Mouse (Mus musculus): ENCODE measurements around the gene Kcnj12. TPM values are rescaled to one million over a fixed set of nuclear protein-coding genes. Genes with fewer than 3 reads are reported as not detected.

Kcnj12 gene
- 0.81 and 1.0 TPM in 2 replicates for polyA plus RNA-seq (2012; rRNA removed)

DNA sequence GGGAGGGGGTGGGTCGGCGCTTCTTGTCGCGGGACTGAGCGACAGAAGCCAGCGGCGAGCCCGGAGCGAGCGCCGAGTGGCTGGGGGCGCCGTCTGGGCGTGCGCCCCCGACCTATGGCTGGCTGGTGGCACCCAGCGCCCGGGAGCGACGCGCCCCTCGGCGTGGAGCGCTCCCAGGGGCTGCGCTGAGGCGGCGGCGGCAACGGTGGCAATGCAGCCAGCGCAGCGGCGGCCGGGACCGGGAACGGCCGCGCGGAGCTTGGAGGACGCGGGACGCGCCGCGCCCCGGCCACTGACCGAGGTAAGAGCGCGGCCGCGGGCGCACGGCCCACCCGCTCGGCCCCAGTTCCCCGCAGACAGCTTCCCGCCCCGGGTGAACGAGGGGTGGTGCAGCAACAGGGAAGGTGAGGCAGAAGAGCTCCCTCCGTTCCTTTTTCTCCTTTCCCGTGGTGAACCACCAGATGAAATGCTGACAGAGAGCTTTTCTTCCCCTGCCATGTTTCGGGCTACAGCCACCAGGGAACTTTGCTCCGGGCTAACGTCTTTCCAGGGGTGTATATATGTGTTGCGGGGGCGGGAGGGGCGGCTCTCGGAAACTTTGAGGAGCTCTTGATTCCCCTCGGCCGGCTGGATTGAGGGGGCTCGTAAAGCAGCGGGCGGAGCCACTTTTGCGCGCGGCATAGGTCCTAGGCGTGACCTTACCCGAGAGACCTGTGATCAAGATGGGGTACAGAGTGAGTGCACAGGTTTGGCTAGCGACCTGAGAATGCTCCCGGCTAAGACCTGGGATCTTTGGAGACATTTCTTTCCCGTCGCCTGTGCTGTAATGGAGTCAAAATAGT is at the start of gene Kcnj12:
TSS of gene Kcnj12 (plus strand) at position 15 of the 842 bp plus-strand sequence.
- H3K36me3 ChIP-seq (ENCODE audit: control insufficient read depth, insufficient read depth, low read length), result no peaks in the 10 kb centered on the region
- peaks cover 24% of the 10 kb centered on the region for H3K27me3 ChIP-seq (ENCODE audit: control insufficient read depth, insufficient read depth, low read length)
- 2% methylated on average over 80 of the region's 81 CpGs for WGBS
- no peak within 1 kb of the TSS for H3K27ac ChIP-seq (ENCODE audit: insufficient read depth, low read depth, low read length)
- peak within 1 kb of the TSS; percentile 49 for H3K4me3 ChIP-seq (ENCODE audit: low read depth, low read length)
- no peaks in the 10 kb centered on the region for H3K4me1 ChIP-seq (ENCODE audit: control insufficient read depth, insufficient read depth, insufficient read length, low read length)
- TF ChIP-seq CTCF (IDR thresholded peaks at IDR 0.05; ENCODE audit: extremely low read depth, insufficient read length, insufficient replicate concordance, low read depth, low read length) (no peak), POLR2A (IDR thresholded peaks at IDR 0.05; ENCODE audit: low read depth, low read length) (no peak)

GRCm38 (mm10) chr11:60975097-60975496 is 47.3 kb upstream of the Kcnj12 start:
- Histone ChIP-seq H3K27ac (ENCODE audit: insufficient read depth, low read depth, low read length) (no peak overlapping the region), H3K4me1 (ENCODE audit: control insufficient read depth, insufficient read depth, insufficient read length, low read length) (peaks cover 2% of the 10 kb centered on the region), H3K36me3 (ENCODE audit: control insufficient read depth, insufficient read depth, low read length) (no peaks in the 10 kb centered on the region), H3K4me3 (ENCODE audit: low read depth, low read length) (no peak overlapping the region), H3K27me3 (ENCODE audit: control insufficient read depth, insufficient read depth, low read length) (no peaks in the 10 kb centered on the region)
- TF ChIP-seq CTCF (IDR thresholded peaks at IDR 0.05; ENCODE audit: extremely low read depth, insufficient read length, insufficient replicate concordance, low read depth, low read length) (no peak), POLR2A (IDR thresholded peaks at IDR 0.05; ENCODE audit: low read depth, low read length) (no peak)
- WGBS, result 58% methylated on average over 11 of the region's 11 CpGs

- 81% methylated on average over 2 of the region's 2 CpGs for WGBS
- TF ChIP-seq POLR2A (IDR thresholded peaks at IDR 0.05; ENCODE audit: low read depth, low read length) (no peak), CTCF (IDR thresholded peaks at IDR 0.05; ENCODE audit: extremely low read depth, insufficient read length, insufficient replicate concordance, low read depth, low read length) (no peak)
- H3K27ac ChIP-seq (ENCODE audit: insufficient read depth, low read depth, low read length), result no peak overlapping the region
- no peaks in the 10 kb centered on the region for H3K27me3 ChIP-seq (ENCODE audit: control insufficient read depth, insufficient read depth, low read length)
- peaks cover 2% of the 10 kb centered on the region for H3K4me1 ChIP-seq (ENCODE audit: control insufficient read depth, insufficient read depth, insufficient read length, low read length)
- H3K4me3 ChIP-seq (ENCODE audit: low read depth, low read length), result no peak overlapping the region
- H3K36me3 ChIP-seq (ENCODE audit: control insufficient read depth, insufficient read depth, low read length), result no peaks in the 10 kb centered on the region
Observed at GRCm38 (mm10) chr11:60976234-60976633, 46.1 kb upstream of the Kcnj12 start.

DNA sequence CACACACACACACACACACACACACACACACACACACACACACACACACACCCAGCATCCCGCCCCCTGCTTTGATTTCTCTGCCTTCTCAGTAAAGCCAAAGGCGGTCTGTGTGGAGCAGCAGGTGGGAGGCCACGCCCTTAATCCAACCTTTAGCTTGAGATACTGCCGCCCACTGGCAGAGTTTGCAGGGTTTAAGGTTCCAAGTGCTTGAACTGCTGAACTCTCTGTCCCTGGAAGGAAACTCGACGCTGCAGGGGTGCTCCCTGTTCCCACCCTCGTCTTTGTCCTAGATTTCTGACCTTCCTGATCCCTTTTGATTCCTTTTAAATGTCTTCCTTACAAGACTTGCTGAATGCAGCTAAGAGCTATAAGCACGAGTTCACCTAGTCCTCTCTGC is 45.6 kb upstream of the Kcnj12 start:
- no peak for TF ChIP-seq POLR2A (IDR thresholded peaks at IDR 0.05; ENCODE audit: low read depth, low read length)
- TF ChIP-seq CTCF (IDR thresholded peaks at IDR 0.05; ENCODE audit: extremely low read depth, insufficient read length, insufficient replicate concordance, low read depth, low read length), result peak; percentile 21; the same call in 1 of the 2 replicates
- H3K36me3 ChIP-seq (ENCODE audit: control insufficient read depth, insufficient read depth, low read length), result no peaks in the 10 kb centered on the region
- H3K27ac ChIP-seq (ENCODE audit: insufficient read depth, low read depth, low read length), result no peak overlapping the region
- no peak overlapping the region for H3K4me3 ChIP-seq (ENCODE audit: low read depth, low read length)
- 15% methylated on average over 8 of the region's 8 CpGs for WGBS
- H3K27me3 ChIP-seq (ENCODE audit: control insufficient read depth, insufficient read depth, low read length), result no peaks in the 10 kb centered on the region
- H3K4me1 ChIP-seq (ENCODE audit: control insufficient read depth, insufficient read depth, insufficient read length, low read length), result peaks cover 2% of the 10 kb centered on the region

- H3K36me3 ChIP-seq (ENCODE audit: control insufficient read depth, insufficient read depth, low read length), result no peaks in the 10 kb centered on the region
- no peaks in the 10 kb centered on the region for H3K27me3 ChIP-seq (ENCODE audit: control insufficient read depth, insufficient read depth, low read length)
- no peak overlapping the region for H3K4me3 ChIP-seq (ENCODE audit: low read depth, low read length)
- peaks cover 2% of the 10 kb centered on the region for H3K4me1 ChIP-seq (ENCODE audit: control insufficient read depth, insufficient read depth, insufficient read length, low read length)
- H3K27ac ChIP-seq (ENCODE audit: insufficient read depth, low read depth, low read length), result no peak overlapping the region
- WGBS, result 34% methylated on average over 3 of the region's 3 CpGs
- TF ChIP-seq POLR2A (IDR thresholded peaks at IDR 0.05; ENCODE audit: low read depth, low read length), result no peak
- no peak for TF ChIP-seq CTCF (IDR thresholded peaks at IDR 0.05; ENCODE audit: extremely low read depth, insufficient read length, insufficient replicate concordance, low read depth, low read length)
Observed at GRCm38 (mm10) chr11:60977153-60977552, 45.2 kb upstream of the Kcnj12 start.

DNA sequence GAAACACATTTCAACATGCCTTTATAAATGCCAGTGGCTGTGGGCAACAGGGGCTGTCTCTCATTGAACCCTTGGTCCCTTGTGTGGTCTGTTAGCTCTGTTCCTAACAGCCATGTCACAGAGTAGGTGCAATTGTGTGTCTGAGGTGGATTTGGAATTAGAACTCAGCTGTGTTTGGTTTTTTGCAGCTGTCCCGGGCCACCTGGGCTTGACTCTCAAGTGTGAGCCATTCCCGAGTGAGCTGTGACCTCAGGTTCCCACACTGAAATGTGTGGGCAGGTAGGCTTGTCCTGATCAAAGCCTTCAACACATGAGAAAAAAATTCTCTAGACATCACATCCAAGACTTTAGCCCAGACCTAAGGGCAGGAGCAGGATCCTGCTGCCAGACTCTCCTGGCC is 43.7 kb upstream of the Kcnj12 start:
- H3K4me3 ChIP-seq (ENCODE audit: low read depth, low read length), result no peak overlapping the region
- H3K4me1 ChIP-seq (ENCODE audit: control insufficient read depth, insufficient read depth, insufficient read length, low read length), result peaks cover 2% of the 10 kb centered on the region
- no peaks in the 10 kb centered on the region for H3K36me3 ChIP-seq (ENCODE audit: control insufficient read depth, insufficient read depth, low read length)
- no peaks in the 10 kb centered on the region for H3K27me3 ChIP-seq (ENCODE audit: control insufficient read depth, insufficient read depth, low read length)
- no peak overlapping the region for H3K27ac ChIP-seq (ENCODE audit: insufficient read depth, low read depth, low read length)
- WGBS, result 71% methylated on average over 2 of the region's 2 CpGs
- no peak for TF ChIP-seq CTCF (IDR thresholded peaks at IDR 0.05; ENCODE audit: extremely low read depth, insufficient read length, insufficient replicate concordance, low read depth, low read length)
- TF ChIP-seq POLR2A (IDR thresholded peaks at IDR 0.05; ENCODE audit: low read depth, low read length), result no peak

DNA sequence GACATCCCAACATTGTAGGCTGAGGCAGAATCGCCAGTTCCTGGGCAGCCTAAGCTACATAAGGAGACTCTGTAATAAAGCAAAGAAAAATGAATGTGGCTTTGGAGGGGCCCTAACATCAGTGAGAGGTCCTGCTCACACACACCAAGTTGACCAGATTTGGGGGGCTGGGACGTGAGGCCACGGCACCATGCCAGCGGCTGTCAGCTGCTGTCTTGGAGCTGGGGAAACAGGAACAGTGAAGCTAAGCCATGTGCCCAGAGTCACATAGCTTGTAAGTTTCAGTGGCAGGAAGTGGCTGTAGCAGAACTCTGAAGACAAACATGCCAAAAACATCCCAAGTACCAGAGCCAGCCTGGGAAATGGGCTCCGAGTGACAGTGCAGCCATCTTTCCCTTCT is 42.6 kb upstream of the Kcnj12 start:
- peaks cover 2% of the 10 kb centered on the region for H3K4me1 ChIP-seq (ENCODE audit: control insufficient read depth, insufficient read depth, insufficient read length, low read length)
- H3K27me3 ChIP-seq (ENCODE audit: control insufficient read depth, insufficient read depth, low read length), result no peaks in the 10 kb centered on the region
- H3K4me3 ChIP-seq (ENCODE audit: low read depth, low read length), result no peak overlapping the region
- H3K27ac ChIP-seq (ENCODE audit: insufficient read depth, low read depth, low read length), result no peak overlapping the region
- no peaks in the 10 kb centered on the region for H3K36me3 ChIP-seq (ENCODE audit: control insufficient read depth, insufficient read depth, low read length)
- TF ChIP-seq CTCF (IDR thresholded peaks at IDR 0.05; ENCODE audit: extremely low read depth, insufficient read length, insufficient replicate concordance, low read depth, low read length) (no peak), POLR2A (IDR thresholded peaks at IDR 0.05; ENCODE audit: low read depth, low read length) (no peak)
- 81% methylated on average over 5 of the region's 5 CpGs for WGBS

Measured in small intestine, adult 2 months (tissue).